Mouse (Mus musculus) forelimb bud, embryonic 11.5 days (tissue): ENCODE results near the gene Fndc11.

Experiments used
- DNase-seq: peaks from one replicate; pipeline ENCODE4 v3.0.0-alpha.2; 2012; ENCODE audit warnings: low read depth, low spot score

Fndc11 gene

DNA sequence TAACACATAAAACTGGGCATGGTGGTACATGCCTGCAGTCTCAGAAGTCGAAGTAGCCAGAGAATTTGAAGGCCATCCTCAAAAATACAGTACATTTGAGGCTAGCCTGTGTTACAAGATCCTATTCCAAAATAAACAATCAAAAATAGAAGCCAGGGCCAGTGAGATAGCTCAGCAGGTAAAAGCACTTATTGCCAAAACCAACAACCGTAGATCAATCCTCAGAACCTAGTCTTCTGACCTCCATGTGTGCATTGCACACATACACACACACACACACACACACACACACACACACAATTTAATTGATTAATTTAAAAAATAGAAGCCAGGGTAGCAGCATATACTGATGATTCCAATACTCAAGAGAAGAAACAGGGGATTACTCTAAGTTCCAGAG, 47.0 kb downstream of the Fndc11 start:
- no peak for DNase-seq

DNA sequence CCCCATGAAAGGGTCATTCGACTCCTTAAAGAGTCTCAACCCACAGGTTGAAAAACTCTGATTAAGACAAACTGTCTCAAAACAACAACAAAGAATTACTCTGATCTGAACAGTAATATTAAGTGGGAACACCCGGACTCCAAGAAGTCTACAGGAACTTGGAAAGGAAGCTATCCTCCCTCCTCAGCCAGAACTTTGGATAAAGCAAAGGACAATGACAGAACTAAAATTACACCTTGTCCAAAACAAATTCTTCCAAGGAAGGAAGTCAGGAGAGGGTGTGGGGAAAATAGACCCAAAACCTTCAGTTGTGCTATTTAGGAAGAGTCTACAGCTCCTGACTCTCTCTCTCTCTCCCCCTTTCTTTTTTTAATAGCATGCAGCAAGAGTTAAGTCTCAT, 52.3 kb downstream of the Fndc11 start:
- DNase-seq, result no peak
